Mouse (Mus musculus): Measurements from ENCODE around the gene D630003M21Rik. TPM values are rescaled to one million over a fixed set of nuclear protein-coding genes. Genes with fewer than 3 reads are reported as not detected.

The D630003M21Rik gene
- polyA plus RNA-seq, 1 experiment, result 3.7 TPM

DNA sequence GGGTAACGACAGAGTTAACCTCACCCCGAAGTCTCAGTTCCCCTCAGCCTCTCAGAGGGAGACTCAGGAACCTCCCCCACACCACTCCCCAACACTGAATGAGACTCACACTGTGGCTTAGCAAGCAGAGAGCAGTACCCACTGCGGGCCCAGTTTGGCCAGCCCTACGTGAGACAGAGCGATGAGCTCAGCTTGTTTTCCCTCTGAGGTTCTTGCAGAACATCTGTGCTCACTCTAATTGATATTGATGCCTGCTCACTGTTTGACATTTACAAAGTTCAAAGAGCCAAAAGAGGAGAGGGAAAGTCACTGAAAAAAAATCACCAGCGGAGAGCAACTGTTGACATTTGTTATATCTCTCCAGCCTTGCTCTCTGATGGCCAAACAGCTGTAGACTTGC, 67.3 kb downstream of the D630003M21Rik start:
- no peak for TF ChIP-seq CTCF (IDR thresholded peaks at IDR 0.05; ENCODE audit: borderline replicate concordance, extremely low read depth, insufficient read depth, insufficient read length)
- TF ChIP-seq POLR2A (IDR thresholded peaks at IDR 0.05; ENCODE audit: borderline replicate concordance, extremely low read depth, insufficient read depth, insufficient read length, poor library complexity, severe bottlenecking), result no peak
- no peak for DNase-seq (ENCODE audit: low read depth)

GRCm38 (mm10) chr2:158159376-158160235, 69.4 kb downstream of the D630003M21Rik start:
- DNase-seq (ENCODE audit: low read depth), result no peak
- TF ChIP-seq POLR2A (IDR thresholded peaks at IDR 0.05; ENCODE audit: borderline replicate concordance, extremely low read depth, insufficient read depth, insufficient read length, poor library complexity, severe bottlenecking) (no peak), CTCF (IDR thresholded peaks at IDR 0.05; ENCODE audit: borderline replicate concordance, extremely low read depth, insufficient read depth, insufficient read length) (no peak)

DNA sequence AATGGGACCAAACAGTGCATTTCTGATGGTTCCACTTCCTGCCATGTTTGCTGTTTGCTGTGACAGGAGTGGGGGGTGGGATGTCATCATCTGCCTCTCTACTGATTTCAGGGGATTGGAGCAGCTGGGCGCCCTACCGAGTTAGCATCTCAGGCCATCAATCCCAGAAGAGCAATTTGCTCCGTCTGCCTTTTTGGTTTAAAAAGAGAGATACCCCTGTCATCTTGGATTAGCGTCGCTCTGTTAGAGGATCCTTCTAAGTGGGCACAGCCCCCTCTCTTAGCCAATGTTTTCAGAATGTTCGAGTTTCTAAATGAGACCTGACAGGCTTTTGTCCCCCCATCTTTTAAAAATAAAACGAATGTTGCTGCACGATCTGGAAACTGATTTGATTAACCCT, 71.4 kb downstream of the D630003M21Rik start:
- peak; percentile 36 for DNase-seq (ENCODE audit: low read depth)
- TF ChIP-seq POLR2A (IDR thresholded peaks at IDR 0.05; ENCODE audit: borderline replicate concordance, extremely low read depth, insufficient read depth, insufficient read length, poor library complexity, severe bottlenecking) (no peak), CTCF (IDR thresholded peaks at IDR 0.05; ENCODE audit: borderline replicate concordance, extremely low read depth, insufficient read depth, insufficient read length) (no peak)

DNA sequence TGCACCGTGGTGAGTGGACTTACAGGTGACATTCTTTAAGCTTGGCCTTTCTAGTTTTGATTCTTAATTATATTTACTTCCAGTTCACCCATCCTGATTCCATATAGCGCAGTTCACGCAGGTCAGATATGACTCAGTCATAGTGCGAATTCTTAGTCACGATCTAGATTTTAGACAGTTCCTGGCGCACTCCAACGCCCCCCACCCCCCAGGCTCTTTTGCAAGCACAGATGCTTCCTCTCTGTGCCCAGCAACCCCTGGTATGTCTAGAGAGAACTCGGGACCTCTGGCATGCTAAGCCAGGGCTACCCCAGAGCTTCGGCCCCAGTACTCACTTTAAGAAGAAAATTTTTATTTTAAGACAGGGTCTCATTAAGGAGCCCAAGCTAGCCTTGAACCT, 72.5 kb downstream of the D630003M21Rik start:
- TF ChIP-seq CTCF (IDR thresholded peaks at IDR 0.05; ENCODE audit: borderline replicate concordance, extremely low read depth, insufficient read depth, insufficient read length) (no peak), POLR2A (IDR thresholded peaks at IDR 0.05; ENCODE audit: borderline replicate concordance, extremely low read depth, insufficient read depth, insufficient read length, poor library complexity, severe bottlenecking) (no peak)
- no peak for DNase-seq (ENCODE audit: low read depth)

- no peak for DNase-seq (ENCODE audit: low read depth)
- no peak for TF ChIP-seq POLR2A (IDR thresholded peaks at IDR 0.05; ENCODE audit: borderline replicate concordance, extremely low read depth, insufficient read depth, insufficient read length, poor library complexity, severe bottlenecking)
Observed at GRCm38 (mm10) chr2:158155615-158156014, 73.4 kb downstream of the D630003M21Rik start.

GRCm38 (mm10) chr2:158155101-158155500, 73.9 kb downstream of the D630003M21Rik start:
- no peak for TF ChIP-seq CTCF (IDR thresholded peaks at IDR 0.05; ENCODE audit: borderline replicate concordance, extremely low read depth, insufficient read depth, insufficient read length)
- no peak for TF ChIP-seq POLR2A (IDR thresholded peaks at IDR 0.05; ENCODE audit: borderline replicate concordance, extremely low read depth, insufficient read depth, insufficient read length, poor library complexity, severe bottlenecking)
- DNase-seq (ENCODE audit: low read depth), result no peak

DNA sequence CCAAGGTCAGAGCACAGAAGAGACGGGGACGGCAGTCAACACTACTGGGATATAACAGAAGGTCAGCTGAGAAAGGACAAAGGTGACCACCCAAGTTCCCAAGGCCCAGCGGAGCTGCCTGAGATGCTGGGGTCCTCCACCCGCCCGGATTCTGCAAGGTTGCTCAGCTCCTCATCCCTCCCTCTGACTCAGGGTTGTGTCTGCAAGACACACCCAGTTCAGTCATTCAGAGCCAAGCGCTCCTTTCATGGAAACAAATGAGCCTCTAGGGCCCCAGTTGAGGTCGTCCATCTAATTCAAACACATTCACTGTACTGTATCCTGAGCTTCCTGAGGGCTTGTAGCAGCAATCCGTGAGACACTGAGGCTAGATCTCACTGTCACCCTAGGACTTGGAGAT, 74.4 kb downstream of the D630003M21Rik start:
- DNase-seq (ENCODE audit: low read depth), result no peak
- TF ChIP-seq CTCF (IDR thresholded peaks at IDR 0.05; ENCODE audit: borderline replicate concordance, extremely low read depth, insufficient read depth, insufficient read length), result no peak

DNA sequence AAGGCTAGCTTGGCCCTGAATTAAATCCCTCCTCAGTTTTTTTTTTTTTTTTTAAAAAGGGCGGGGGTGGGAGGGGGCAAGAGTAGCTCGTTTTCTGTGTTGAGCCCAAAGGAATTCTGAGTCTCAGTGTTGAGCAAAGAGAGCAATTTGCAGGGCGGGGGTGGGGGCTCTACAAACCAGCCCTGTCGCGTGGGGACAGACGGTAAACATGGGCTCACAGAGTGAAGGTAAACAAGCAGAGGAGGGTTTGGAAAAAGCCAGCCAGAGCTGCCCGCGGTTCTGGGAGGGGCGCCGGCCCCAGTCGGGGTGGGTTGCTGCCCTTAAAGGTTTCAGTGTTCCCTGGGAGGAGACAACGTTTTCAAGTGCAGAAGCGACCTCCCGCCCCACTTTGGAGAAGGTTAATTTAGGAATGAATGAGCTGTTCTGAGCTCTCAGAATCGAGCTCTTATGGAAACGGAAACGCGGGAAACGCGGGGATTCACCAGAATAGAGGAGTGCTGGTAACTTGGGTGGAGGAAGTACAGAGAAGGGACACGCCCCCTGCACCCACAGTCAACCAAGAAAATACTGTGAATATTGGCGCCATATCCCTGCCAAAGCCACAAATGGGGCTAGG, 75.2 kb downstream of the D630003M21Rik start:
- DNase-seq (ENCODE audit: low read depth), result peak; percentile 57
- no peak for TF ChIP-seq CTCF (IDR thresholded peaks at IDR 0.05; ENCODE audit: borderline replicate concordance, extremely low read depth, insufficient read depth, insufficient read length)
- no peak for TF ChIP-seq POLR2A (IDR thresholded peaks at IDR 0.05; ENCODE audit: borderline replicate concordance, extremely low read depth, insufficient read depth, insufficient read length, poor library complexity, severe bottlenecking)

GRCm38 (mm10) chr2:158152685-158153309, 76.2 kb downstream of the D630003M21Rik start:
- DNase-seq (ENCODE audit: low read depth), result peak; percentile 80
- TF ChIP-seq CTCF (IDR thresholded peaks at IDR 0.05; ENCODE audit: borderline replicate concordance, extremely low read depth, insufficient read depth, insufficient read length), result no peak
- no peak for TF ChIP-seq POLR2A (IDR thresholded peaks at IDR 0.05; ENCODE audit: borderline replicate concordance, extremely low read depth, insufficient read depth, insufficient read length, poor library complexity, severe bottlenecking)

- TF ChIP-seq POLR2A (IDR thresholded peaks at IDR 0.05; ENCODE audit: borderline replicate concordance, extremely low read depth, insufficient read depth, insufficient read length, poor library complexity, severe bottlenecking), result no peak
- TF ChIP-seq CTCF (IDR thresholded peaks at IDR 0.05; ENCODE audit: borderline replicate concordance, extremely low read depth, insufficient read depth, insufficient read length), result peak; percentile 3; the same call in 1 of the 2 replicates
- no peak for DNase-seq (ENCODE audit: low read depth)
Observed at GRCm38 (mm10) chr2:158151077-158151476, 77.9 kb downstream of the D630003M21Rik start.

- no peak for DNase-seq (ENCODE audit: low read depth)
- no peak for TF ChIP-seq POLR2A (IDR thresholded peaks at IDR 0.05; ENCODE audit: borderline replicate concordance, extremely low read depth, insufficient read depth, insufficient read length, poor library complexity, severe bottlenecking)
- TF ChIP-seq CTCF (IDR thresholded peaks at IDR 0.05; ENCODE audit: borderline replicate concordance, extremely low read depth, insufficient read depth, insufficient read length), result no peak
Observed at GRCm38 (mm10) chr2:158146971-158147370, 82.1 kb downstream of the D630003M21Rik start.
